Mouse (Mus musculus): ENCODE measurements around the gene Meis1. TPM values are rescaled to one million over a fixed set of nuclear protein-coding genes. Genes with fewer than 3 reads are reported as not detected.

Meis1 gene
- polyA plus RNA-seq (2012; rRNA removed), result 32.1 and 41.8 TPM in 2 replicates

DNA sequence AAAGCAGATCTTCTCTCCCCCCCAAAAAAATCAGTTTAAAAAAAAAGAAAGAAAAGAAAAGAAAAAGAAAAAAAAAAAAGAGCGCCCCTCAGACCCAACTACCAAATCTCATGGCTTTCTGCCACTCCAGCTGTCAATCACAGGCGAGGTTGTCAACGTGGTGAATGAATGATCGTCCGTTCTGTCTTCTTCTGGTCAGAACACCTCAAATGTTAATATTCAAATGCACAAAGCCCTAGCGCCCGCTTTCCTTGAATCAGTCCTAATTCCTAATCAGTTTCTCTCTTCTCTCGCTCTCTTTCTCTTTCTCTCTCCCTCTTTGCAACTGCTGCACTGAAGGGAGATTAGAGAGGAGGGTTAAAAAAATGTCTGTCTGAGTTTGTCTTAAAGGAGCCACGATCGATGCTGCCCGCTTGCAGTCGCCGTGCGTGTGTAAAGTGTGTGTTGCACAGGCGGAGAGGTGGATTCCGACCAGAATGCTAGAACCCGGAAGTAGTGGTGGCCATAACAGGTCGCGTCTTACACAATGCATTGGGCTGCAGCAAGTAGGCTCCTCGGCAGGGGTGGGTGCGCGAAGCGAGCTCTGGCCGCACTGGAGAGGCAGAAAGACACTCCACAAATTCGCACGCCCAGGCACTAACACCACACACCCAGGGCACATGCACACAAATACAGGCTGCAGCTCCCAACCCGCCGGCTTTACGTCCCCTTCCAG lies at the start of gene Meis1:
TSS of gene Meis1 (minus strand) at position 497 of the 715 bp plus-strand sequence.

